Mouse (Mus musculus) subcutaneous adipose tissue, adult 2 months (tissue): Measurements from ENCODE around the gene 6430571L13Rik. TPM values are rescaled to one million over a fixed set of nuclear protein-coding genes. Genes with fewer than 3 reads are reported as not detected.

Experiments
- polyA plus RNA-seq: library from polyadenylated mRNA; depleted of rRNA; stranded (reverse); fragments of >200 nt; gene quantifications from 2 replicates; pipeline ENCODE4 v1.2.3, GENCODE M21; 2012; ENCODE audit warnings: low replicate concordance; rRNA removed

Gene 6430571L13Rik
- polyA plus RNA-seq, result 0.98 and 1.7 TPM in 2 replicates

DNA sequence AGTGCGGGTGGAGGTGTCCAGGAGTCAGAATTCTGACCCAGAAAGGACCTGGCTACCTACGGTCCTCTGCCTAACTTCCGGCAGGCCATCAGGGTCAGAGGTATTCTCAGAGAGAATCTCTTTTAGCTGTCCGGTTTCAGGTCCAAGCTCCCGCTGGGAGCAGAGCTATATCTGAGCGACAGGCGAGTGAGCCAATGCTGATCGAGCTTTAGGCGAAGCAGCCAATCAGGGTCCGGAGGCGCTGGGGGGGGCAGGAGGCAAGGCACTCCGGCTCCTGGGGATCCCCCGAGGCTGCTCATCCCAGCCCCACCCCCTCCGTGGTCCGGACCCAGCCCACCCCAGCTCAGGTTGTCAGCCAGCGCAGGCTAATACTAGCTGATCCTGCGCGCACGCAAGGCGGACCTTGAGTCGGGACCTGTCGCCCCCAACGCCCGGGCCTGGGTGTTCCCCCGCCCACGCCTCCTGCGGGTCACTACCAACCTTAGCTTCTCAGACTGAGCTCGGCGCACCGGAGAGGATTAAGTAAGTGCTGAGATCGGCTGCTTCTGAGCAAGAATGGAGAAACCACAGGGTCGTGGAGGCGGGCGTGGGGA, at the start of gene 6430571L13Rik:
6430571L13Rik (plus strand) TSS at position 336 of the 593 bp plus-strand sequence.

DNA sequence AAGGTAGTCTGAATTCAATTTTAAA, 44.6 kb upstream of the 6430571L13Rik start, which contains the start of gene Cish:
Cish (plus strand) TSS at position 11 of the 25 bp plus-strand sequence.

DNA sequence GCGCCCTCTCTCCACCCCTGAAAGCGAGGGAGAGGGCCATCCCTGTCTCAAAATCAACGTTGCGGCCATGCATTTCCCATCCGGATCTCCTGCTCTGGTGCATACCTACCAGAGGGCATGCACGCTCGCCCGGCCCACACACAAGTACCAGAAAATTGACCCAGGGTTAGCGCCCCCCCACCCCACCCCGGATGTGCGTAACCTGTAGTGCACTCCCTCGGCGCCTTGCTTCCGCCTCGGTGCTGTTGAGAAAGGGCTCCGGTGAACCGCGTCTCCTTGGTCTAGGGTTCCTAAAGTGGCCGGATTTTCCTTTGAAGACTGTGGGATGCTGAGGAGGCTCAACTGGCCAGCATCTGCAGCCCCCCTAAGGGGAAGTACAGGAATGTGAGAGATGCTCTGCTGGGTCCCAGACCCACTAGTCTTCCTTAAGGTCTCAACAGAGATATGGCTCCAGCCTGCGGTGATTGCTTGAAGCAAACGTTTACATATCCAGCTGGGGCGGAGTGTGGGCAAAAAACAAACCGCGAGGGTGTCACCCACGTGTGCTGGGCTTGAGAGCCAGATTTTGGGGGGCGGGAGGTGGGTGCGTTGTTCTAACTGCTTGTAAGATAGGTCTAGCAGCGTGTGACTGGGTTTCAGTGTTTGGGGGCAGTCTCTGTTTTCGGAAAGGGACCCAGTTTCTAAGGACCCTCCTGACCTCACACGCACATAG, 2.1 kb upstream of the 6430571L13Rik start, which contains the start of gene Hemk1:
Hemk1 (minus strand) TSS at position 179 of the 712 bp plus-strand sequence.

GRCm38 (mm10) chr9:107399491-107399971, 59.1 kb downstream of the 6430571L13Rik start, which contains the start of gene Cacna2d2:
Gene Cacna2d2 (plus strand): TSS chr9:107399612.

Other genes with a start within 250 kb of the 6430571L13Rik start
- 0.04 and 0.35 TPM in 2 replicates for gene Dock3, start 108.7 kb upstream of the 6430571L13Rik start, polyA plus RNA-seq
- gene Mapkapk3, start 50.7 kb upstream of the 6430571L13Rik start, polyA plus RNA-seq, result 24.9 and 43.9 TPM in 2 replicates
- gene Cish, start 44.6 kb upstream of the 6430571L13Rik start, polyA plus RNA-seq, result 5.9 and 33.7 TPM in 2 replicates
- gene Hemk1, start 2.3 kb upstream of the 6430571L13Rik start, polyA plus RNA-seq, result 32.5 and 39.1 TPM in 2 replicates
- gene Cacna2d2, start 59.0 kb downstream of the 6430571L13Rik start, polyA plus RNA-seq, result 0.16 and 0.81 TPM in 2 replicates
- gene Tmem115, start 193.3 kb downstream of the 6430571L13Rik start, polyA plus RNA-seq, result 50.0 and 74.9 TPM in 2 replicates
- gene Cyb561d2, start 201.6 kb downstream of the 6430571L13Rik start, polyA plus RNA-seq, result 46.6 and 47.9 TPM in 2 replicates
- 35.5 and 36.1 TPM in 2 replicates for gene Nprl2, start 201.6 kb downstream of the 6430571L13Rik start, polyA plus RNA-seq
- 0.17 and 0.44 TPM in 2 replicates for gene Zmynd10, start 206.7 kb downstream of the 6430571L13Rik start, polyA plus RNA-seq
- gene Rassf1, start 211.0 kb downstream of the 6430571L13Rik start, polyA plus RNA-seq, result 33.6 and 43.7 TPM in 2 replicates
- gene Tusc2, start 222.7 kb downstream of the 6430571L13Rik start, polyA plus RNA-seq, result 59.6 and 62.7 TPM in 2 replicates
- 74.8 and 90.6 TPM in 2 replicates for gene Hyal2, start 227.3 kb downstream of the 6430571L13Rik start, polyA plus RNA-seq
- gene Hyal1, start 236.3 kb downstream of the 6430571L13Rik start, polyA plus RNA-seq, result 26.5 and 27.5 TPM in 2 replicates
- gene Naa80, start 238.3 kb downstream of the 6430571L13Rik start, polyA plus RNA-seq, result 71.0 and 72.9 TPM in 2 replicates
- 1.1 and 1.7 TPM in 2 replicates for gene Hyal3, start 240.2 kb downstream of the 6430571L13Rik start, polyA plus RNA-seq
- gene Ifrd2, start 247.0 kb downstream of the 6430571L13Rik start, polyA plus RNA-seq, result 34.4 and 65.7 TPM in 2 replicates